7 mouse cellular contexts compared by ENCODE assay signal in the genomic region with DNA sequence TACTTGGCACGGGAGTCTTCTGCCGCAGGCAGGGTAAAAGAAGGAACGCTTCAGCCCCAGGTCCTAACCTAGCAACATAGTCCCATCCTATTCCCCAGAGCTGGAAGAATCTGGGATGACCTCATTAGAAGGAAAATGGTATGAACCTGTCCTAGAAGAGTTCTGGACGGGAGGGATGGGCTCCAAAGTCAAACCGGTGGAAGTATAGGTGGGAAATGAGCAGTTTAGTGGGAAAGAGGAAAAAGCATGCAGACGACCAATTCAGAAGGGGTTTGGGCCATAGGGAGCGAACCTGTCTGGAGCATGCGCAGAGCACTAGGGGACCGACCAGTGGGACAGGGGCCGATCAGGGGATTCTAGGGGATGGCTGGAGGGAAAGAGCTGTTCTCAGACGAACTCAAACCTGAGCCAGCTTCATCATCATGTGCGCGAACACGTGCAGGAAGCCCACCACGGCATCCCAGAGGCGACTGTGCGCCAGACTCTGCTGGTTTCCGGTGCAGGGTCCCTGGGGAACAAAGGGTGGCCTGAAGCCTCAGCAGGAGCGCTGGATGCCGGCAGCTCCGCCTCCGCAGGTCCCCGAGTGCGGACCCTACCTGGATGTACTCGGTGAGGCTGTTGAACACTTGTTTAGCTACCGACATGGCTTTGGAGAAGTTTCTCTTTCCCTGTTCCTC. TPM values are rescaled to one million over a fixed set of nuclear protein-coding genes. Genes with fewer than 3 reads are reported as not detected.
DNase-seq lines count a peak whose midpoint lies in the region; ATAC-seq and TF ChIP-seq lines count a peak whose summit lies in the region.

No protein-coding gene starts in this region.

- in situ Hi-C loops in Patski (cut with MboI; ENCODE audit: low pct_unique_long_range_greater_than_20kb), result loop anchor here (5.0 to 10.0 kb wide), 3 partner anchors 55 to 253 kb away; partner anchors contain the start of genes Eif3k, Map4k1 and Rinl

- TF ChIP-seq CTCF in E14TG2a.4 (conservative IDR thresholded peaks at IDR 0.05; ENCODE audit: low read length), result no peak
- TF ChIP-seq CTCF in Patski (IDR thresholded peaks at IDR 0.05), result no peak

- peak; percentile 8 for ATAC-seq in Patski
- peak; percentile 51 for ATAC-seq in forebrain, embryonic 16.5 days
- ATAC-seq in intestine, embryonic 15.5 days, result peak; percentile 63
- ATAC-seq in midbrain, embryonic 16.5 days, result peak; percentile 36

- H3K4me3 ChIP-seq in E14TG2a.4 (replicated peaks; ENCODE audit: low read length), result peak overlapping the region; percentile 79
- H3K4me3 ChIP-seq in forebrain, embryonic 16.5 days (replicated peaks; ENCODE audit: low read length), result peak overlapping the region; percentile 45
- H3K4me3 ChIP-seq in intestine, embryonic 15.5 days (replicated peaks), result peak overlapping the region; percentile 35
- H3K4me3 ChIP-seq in midbrain, embryonic 16.5 days (ENCODE audit: low read depth, low read length), result peak overlapping the region; percentile 38

- H3K9me3 ChIP-seq in E14TG2a.4 (ENCODE audit: low read length), result no peaks in the 10 kb centered on the region
- H3K9me3 ChIP-seq in forebrain, embryonic 16.5 days (ENCODE audit: control insufficient read depth, low read length), result no peaks in the 10 kb centered on the region
- no peaks in the 10 kb centered on the region for H3K9me3 ChIP-seq in intestine, embryonic 15.5 days
- H3K9me3 ChIP-seq in midbrain, embryonic 16.5 days (replicated peaks; ENCODE audit: control insufficient read depth, low read length, poor library complexity, severe bottlenecking), result no peaks in the 10 kb centered on the region

- peak overlapping the region; percentile 11; the same call in 1 of the 2 replicates for H3K27ac ChIP-seq in forebrain, embryonic 16.5 days (ENCODE audit: low read length)
- H3K27ac ChIP-seq in intestine, embryonic 15.5 days, result no peak overlapping the region
- H3K27ac ChIP-seq in midbrain, embryonic 16.5 days (ENCODE audit: low read length), result peak overlapping the region; percentile 6; the same call in 1 of the 2 replicates

- CTCF ChIA-PET in Patski (lab: Charles Lee), result interaction anchor here (0.8 to 1.8 kb wide), 9 partner anchors 10 to 87 kb away, joined by 3 to 6 read pairs (median 3); no protein-coding TSS in a partner anchor

- H3K27me3 ChIP-seq in E14TG2a.4 (ENCODE audit: insufficient read depth, low read length), result no peaks in the 10 kb centered on the region
- H3K27me3 ChIP-seq in Patski, result no peaks in the 10 kb centered on the region
- H3K27me3 ChIP-seq in forebrain, embryonic 16.5 days (replicated peaks; ENCODE audit: control insufficient read depth, insufficient read depth, low read length), result no peaks in the 10 kb centered on the region
- 0 out of 2 replicates have a peak, but pooled peaks cover 3% of the 10 kb centered on the region for H3K27me3 ChIP-seq in intestine, embryonic 15.5 days (replicated peaks)
- H3K27me3 ChIP-seq in midbrain, embryonic 16.5 days (ENCODE audit: control insufficient read depth, insufficient read depth, low read depth, low read length), result no peaks in the 10 kb centered on the region

- DNase-seq in Patski (ENCODE audit: low read depth, low spot score), result no peak
- no peak for DNase-seq in adrenal gland, postnatal 4 days (ENCODE audit: low spot score in 2 of 2)
- DNase-seq in urinary bladder, adult 18-20 months (ENCODE audit: low spot score in 2 of 2), result no peak

- H3K9ac ChIP-seq in forebrain, embryonic 16.5 days (replicated peaks; ENCODE audit: low read depth, low read length), result peak overlapping the region; percentile 49
- peak overlapping the region; percentile 24 for H3K9ac ChIP-seq in intestine, embryonic 15.5 days
- peak overlapping the region; percentile 58 for H3K9ac ChIP-seq in midbrain, embryonic 16.5 days (ENCODE audit: low read depth, low read length)

- 0% methylated on average over 26 of the region's 26 CpGs for WGBS in forebrain, embryonic 16.5 days
- under 1% methylated on average over 26 of the region's 26 CpGs for WGBS in intestine, embryonic 15.5 days
- WGBS in midbrain, embryonic 16.5 days, result 3% methylated on average over 26 of the region's 26 CpGs

- peaks cover 37% of the 10 kb centered on the region for H3K4me1 ChIP-seq in E14TG2a.4 (replicated peaks; ENCODE audit: low read depth, low read length)
- peaks cover 24% of the 10 kb centered on the region for H3K4me1 ChIP-seq in forebrain, embryonic 16.5 days (replicated peaks; ENCODE audit: control insufficient read depth, insufficient read depth, low read length)
- peaks cover 28% of the 10 kb centered on the region for H3K4me1 ChIP-seq in intestine, embryonic 15.5 days (replicated peaks)
- peaks cover 8% of the 10 kb centered on the region for H3K4me1 ChIP-seq in midbrain, embryonic 16.5 days (ENCODE audit: control insufficient read depth, insufficient read depth, low read length)

- H3K36me3 ChIP-seq in E14TG2a.4 (ENCODE audit: insufficient read depth, low read length), result 0 out of 2 replicates have a peak, but pooled peaks cover 3% of the 10 kb centered on the region
- H3K36me3 ChIP-seq in forebrain, embryonic 16.5 days (ENCODE audit: control insufficient read depth, insufficient read depth), result no peaks in the 10 kb centered on the region
- no peaks in the 10 kb centered on the region for H3K36me3 ChIP-seq in intestine, embryonic 15.5 days
- no peaks in the 10 kb centered on the region for H3K36me3 ChIP-seq in midbrain, embryonic 16.5 days (ENCODE audit: control insufficient read depth, insufficient read depth, low read length)

- POLR2A ChIA-PET in Patski (lab: Charles Lee), result interaction anchor here (0.6 kb wide), 1 partner anchor 213 kb away, joined by 4 read pairs; no protein-coding TSS in a partner anchor

- peak overlapping the region; percentile 77 for H3K4me2 ChIP-seq in forebrain, embryonic 16.5 days (ENCODE audit: low read length)
- H3K4me2 ChIP-seq in intestine, embryonic 15.5 days (replicated peaks), result peak overlapping the region; percentile 85
- peak overlapping the region; percentile 74 for H3K4me2 ChIP-seq in midbrain, embryonic 16.5 days (ENCODE audit: low read length)

RNA-seq across cellular contexts. Expression of gene Map4k1, which starts 58.3 kb away (rescaled TPM):
- 4.7 TPM for polyA plus RNA-seq in Patski (2021)
- polyA plus RNA-seq in forebrain, embryonic 16.5 days (2015; fragmentation: Nextera tagmentation; extraction: Ambion mirVana), result 6.7 and 10.0 TPM in 2 replicates
- polyA plus RNA-seq in intestine, embryonic 15.5 days (2015; fragmentation: Nextera tagmentation; extraction: Ambion mirVana), result 6.3 and 7.7 TPM in 2 replicates
- polyA plus RNA-seq in midbrain, embryonic 16.5 days (2015; fragmentation: Nextera tagmentation; extraction: Ambion mirVana), result 11.8 and 13.2 TPM in 2 replicates
- 1 to 10 TPM; 2.5 to 3.6 TPM for total RNA-seq in adrenal gland, postnatal 4 days (2021)

RNA-seq across cellular contexts. Expression of gene Eif3k, which starts 58.5 kb away (rescaled TPM):
- polyA plus RNA-seq in Patski (2021), result 328 TPM
- polyA plus RNA-seq in forebrain, embryonic 16.5 days (2015; fragmentation: Nextera tagmentation; extraction: Ambion mirVana), result 296 and 297 TPM in 2 replicates
- polyA plus RNA-seq in intestine, embryonic 15.5 days (2015; fragmentation: Nextera tagmentation; extraction: Ambion mirVana), result 359 and 375 TPM in 2 replicates
- polyA plus RNA-seq in midbrain, embryonic 16.5 days (2015; fragmentation: Nextera tagmentation; extraction: Ambion mirVana), result 279 TPM in 2 replicates
- total RNA-seq in adrenal gland, postnatal 4 days (2021), result 100 to 1,000 TPM; 308 to 312 TPM

Comparison
In these comparisons a context has a peak if more than half of its experiments do, and no peak if none do; other contexts are left out.
1. ATAC-seq: peak in every context shown above with its lines; median percentile 63 in intestine, embryonic 15.5 days; 51 in forebrain, embryonic 16.5 days; 36 in midbrain, embryonic 16.5 days; 8 in Patski.